Mouse (Mus musculus): ENCODE measurements around the gene Dkk2. TPM values are rescaled to one million over a fixed set of nuclear protein-coding genes. Genes with fewer than 3 reads are reported as not detected.
A peak's percentile ranks its signal among the peaks of the same experiment; 100 is the strongest.

The Dkk2 gene
- polyA plus RNA-seq, 1 experiment from 2014 or later, result 2.4 TPM

- Histone ChIP-seq H3K9ac (peak overlapping the region; percentile 11; the same call in 1 of the 2 replicates), H3K4me3 (peak overlapping the region; percentile 42), H3K27ac (no peak overlapping the region), H3K4me1 (peaks cover 41% of the 10 kb centered on the region), H3K27me3 (replicated peaks) (peaks cover 18% of the 10 kb centered on the region), H3K9me3 (no peaks in the 10 kb centered on the region), H3K4me2 (peak overlapping the region; percentile 95), H3K36me3 (replicated peaks) (no peaks in the 10 kb centered on the region)
- peak; percentile 12; the same call in 1 of the 2 replicates for ATAC-seq (replicated peaks)
- under 1% methylated on average over 23 of the region's 23 CpGs for WGBS
These were observed 795 bp downstream of the Dkk2 start for GRCm38 (mm10) chr3:132085823-132086350.

GRCm38 (mm10) chr3:132086461-132086860 lies 1.4 kb downstream of the Dkk2 start:
- Histone ChIP-seq H3K4me3 (peak overlapping the region; percentile 42), H3K36me3 (replicated peaks) (no peaks in the 10 kb centered on the region), H3K9me3 (no peaks in the 10 kb centered on the region), H3K4me2 (peak overlapping the region; percentile 95), H3K4me1 (peaks cover 41% of the 10 kb centered on the region), H3K9ac (0 out of 2 replicates have a peak overlapping the region, but pooled peaks have one; percentile 11), H3K27ac (no peak overlapping the region), H3K27me3 (replicated peaks) (peaks cover 18% of the 10 kb centered on the region)
- no peak; the same call in 1 of the 2 replicates for ATAC-seq (replicated peaks)
- WGBS, result 26% methylated on average over 5 of the region's 5 CpGs

GRCm38 (mm10) chr3:132087011-132087486 lies 2.0 kb downstream of the Dkk2 start:
- Histone ChIP-seq H3K4me3 (peak overlapping the region; percentile 42), H3K9me3 (no peaks in the 10 kb centered on the region), H3K4me1 (peaks cover 41% of the 10 kb centered on the region), H3K27ac (peak overlapping the region; percentile 48; the same call in 1 of the 2 replicates), H3K36me3 (replicated peaks) (no peaks in the 10 kb centered on the region), H3K4me2 (peak overlapping the region; percentile 95), H3K27me3 (replicated peaks) (peaks cover 18% of the 10 kb centered on the region), H3K9ac (peak overlapping the region; percentile 48)
- 1% methylated on average over 21 of the region's 21 CpGs for WGBS
- ATAC-seq (replicated peaks), result peak; percentile 90

GRCm38 (mm10) chr3:132092983-132093382 lies 7.9 kb downstream of the Dkk2 start:
- Histone ChIP-seq H3K4me1 (no peaks in the 10 kb centered on the region; the same call in 1 of the 2 replicates), H3K27ac (no peak overlapping the region), H3K4me2 (no peak overlapping the region), H3K27me3 (replicated peaks) (no peaks in the 10 kb centered on the region), H3K9ac (no peak overlapping the region), H3K4me3 (no peak overlapping the region), H3K9me3 (no peaks in the 10 kb centered on the region), H3K36me3 (replicated peaks) (no peaks in the 10 kb centered on the region)
- ATAC-seq (replicated peaks), result no peak
- WGBS, result 90% methylated on average over 3 of the region's 3 CpGs

DNA sequence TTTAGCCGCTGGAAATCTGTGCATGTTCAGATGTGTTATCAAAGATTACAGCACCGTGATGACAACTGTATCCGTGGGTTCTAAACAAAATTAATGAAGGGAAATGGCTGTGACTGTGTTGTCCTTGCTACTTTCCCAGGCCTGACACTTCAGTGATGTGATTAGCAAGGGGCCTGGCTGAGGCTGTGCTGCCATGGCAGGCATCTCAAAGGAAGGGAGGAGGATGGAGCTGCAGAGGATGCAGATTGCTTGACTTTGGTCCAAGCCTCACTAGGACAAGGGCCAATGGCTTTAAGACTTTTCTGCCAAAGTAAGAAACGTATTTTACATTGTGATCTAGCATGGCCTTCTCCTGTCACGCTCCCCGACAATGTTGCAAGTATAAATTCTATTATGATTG lies 11.2 kb downstream of the Dkk2 start:
- Histone ChIP-seq H3K9me3 (no peaks in the 10 kb centered on the region), H3K4me3 (no peak overlapping the region), H3K4me1 (no peaks in the 10 kb centered on the region), H3K9ac (no peak overlapping the region), H3K36me3 (replicated peaks) (no peaks in the 10 kb centered on the region), H3K4me2 (no peak overlapping the region), H3K27ac (no peak overlapping the region), H3K27me3 (replicated peaks) (no peaks in the 10 kb centered on the region)
- WGBS, result 80% methylated on average over 6 of the region's 6 CpGs
- ATAC-seq (replicated peaks), result no peak

DNA sequence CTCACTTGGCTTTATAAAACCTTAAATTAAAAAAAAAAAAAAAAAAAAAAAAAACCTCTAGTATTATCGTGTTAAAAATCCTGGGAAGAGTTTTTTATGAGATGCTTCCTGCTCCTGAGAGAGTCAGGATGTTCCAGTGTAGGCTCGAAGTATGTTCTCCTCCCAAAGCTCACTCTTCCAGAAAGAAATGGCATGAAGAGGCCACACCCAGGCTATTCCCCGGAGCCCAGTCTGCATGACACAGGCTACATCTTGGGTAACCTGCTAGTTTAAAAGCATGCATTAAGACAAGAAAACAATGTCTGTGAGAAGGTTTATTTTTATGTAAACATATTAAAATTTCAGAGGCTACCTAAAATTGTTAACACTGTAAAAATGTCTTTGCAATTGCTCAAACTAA lies 15.7 kb downstream of the Dkk2 start:
- Histone ChIP-seq H3K4me1 (no peaks in the 10 kb centered on the region), H3K9me3 (no peaks in the 10 kb centered on the region), H3K27ac (no peak overlapping the region), H3K4me3 (no peak overlapping the region), H3K36me3 (replicated peaks) (no peaks in the 10 kb centered on the region), H3K4me2 (no peak overlapping the region), H3K27me3 (replicated peaks) (no peaks in the 10 kb centered on the region), H3K9ac (no peak overlapping the region)
- no peak for ATAC-seq (replicated peaks)
- WGBS, result 78% methylated on average over 3 of the region's 3 CpGs

GRCm38 (mm10) chr3:132103020-132103419 lies 17.9 kb downstream of the Dkk2 start:
- Histone ChIP-seq H3K4me3 (no peak overlapping the region), H3K4me1 (no peaks in the 10 kb centered on the region), H3K36me3 (replicated peaks) (no peaks in the 10 kb centered on the region), H3K27ac (no peak overlapping the region), H3K9ac (no peak overlapping the region), H3K27me3 (replicated peaks) (no peaks in the 10 kb centered on the region), H3K4me2 (no peak overlapping the region), H3K9me3 (no peaks in the 10 kb centered on the region)
- WGBS, result 62% methylated on average over 9 of the region's 9 CpGs
- ATAC-seq (replicated peaks), result no peak

DNA sequence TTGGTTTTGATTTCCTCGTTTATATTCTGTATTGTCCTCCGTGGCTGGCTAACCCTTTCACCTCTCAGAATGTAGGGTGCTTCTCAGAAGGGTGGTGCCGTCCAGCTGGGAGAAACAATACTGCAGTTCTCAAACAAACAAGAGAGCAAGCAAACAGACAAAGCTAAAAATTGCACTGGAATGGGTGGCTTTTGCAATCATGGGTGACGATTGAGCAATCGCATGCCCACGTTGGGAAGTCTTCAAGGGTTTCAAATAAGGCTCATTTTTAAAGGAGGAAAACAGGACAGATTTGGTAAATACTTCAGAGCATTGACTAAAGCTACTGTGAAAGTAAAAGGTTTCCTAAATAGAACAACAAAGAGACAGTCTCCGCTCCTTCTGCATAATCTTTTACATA lies 18.4 kb downstream of the Dkk2 start:
- no peak for ATAC-seq (replicated peaks)
- Histone ChIP-seq H3K27ac (no peak overlapping the region), H3K4me1 (no peaks in the 10 kb centered on the region), H3K36me3 (replicated peaks) (no peaks in the 10 kb centered on the region), H3K9me3 (no peaks in the 10 kb centered on the region), H3K4me3 (no peak overlapping the region), H3K27me3 (replicated peaks) (no peaks in the 10 kb centered on the region), H3K9ac (no peak overlapping the region), H3K4me2 (no peak overlapping the region)
- WGBS, result 50% methylated on average over 7 of the region's 7 CpGs

- no peak overlapping the region for H3K4me3 ChIP-seq
- no peak overlapping the region for H3K27ac ChIP-seq
- no peaks in the 10 kb centered on the region for H3K27me3 ChIP-seq (replicated peaks)
- H3K4me2 ChIP-seq, result no peak overlapping the region
- H3K9ac ChIP-seq, result no peak overlapping the region
- H3K4me1 ChIP-seq, result no peaks in the 10 kb centered on the region
- no peak for ATAC-seq (replicated peaks)
- no peaks in the 10 kb centered on the region for H3K9me3 ChIP-seq
- no peaks in the 10 kb centered on the region for H3K36me3 ChIP-seq (replicated peaks)
- 90% methylated on average over 7 of the region's 7 CpGs for WGBS
These were observed 30.9 kb downstream of the Dkk2 start for GRCm38 (mm10) chr3:132115772-132116511.

DNA sequence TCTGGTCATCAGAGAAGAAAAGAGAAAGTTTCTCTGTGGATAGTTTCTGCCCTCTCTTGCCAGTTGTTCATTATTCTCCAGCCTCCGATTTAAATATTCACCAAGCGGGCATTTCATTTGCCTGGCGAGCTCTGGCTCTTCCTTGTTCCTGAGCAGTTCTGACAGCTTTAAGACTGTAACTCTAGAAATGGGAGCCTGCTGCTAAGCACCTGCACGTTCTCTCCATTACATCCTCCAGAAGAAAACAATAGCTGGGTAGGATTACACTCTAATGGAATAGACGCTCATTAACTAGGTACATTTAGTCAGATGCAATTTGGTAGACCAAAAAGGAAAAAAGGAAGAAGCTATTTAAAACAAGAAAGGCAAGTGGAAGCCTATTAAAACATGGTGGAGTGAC lies 36.3 kb downstream of the Dkk2 start:
- no peak overlapping the region for H3K4me2 ChIP-seq
- no peak overlapping the region for H3K4me3 ChIP-seq
- H3K9me3 ChIP-seq, result no peaks in the 10 kb centered on the region
- no peak for ATAC-seq (replicated peaks)
- no peaks in the 10 kb centered on the region for H3K4me1 ChIP-seq
- no peak overlapping the region for H3K27ac ChIP-seq
- no peaks in the 10 kb centered on the region for H3K36me3 ChIP-seq (replicated peaks)
- H3K9ac ChIP-seq, result no peak overlapping the region
- WGBS, result 67% methylated on average over 5 of the region's 5 CpGs
- H3K27me3 ChIP-seq (replicated peaks), result no peaks in the 10 kb centered on the region

DNA sequence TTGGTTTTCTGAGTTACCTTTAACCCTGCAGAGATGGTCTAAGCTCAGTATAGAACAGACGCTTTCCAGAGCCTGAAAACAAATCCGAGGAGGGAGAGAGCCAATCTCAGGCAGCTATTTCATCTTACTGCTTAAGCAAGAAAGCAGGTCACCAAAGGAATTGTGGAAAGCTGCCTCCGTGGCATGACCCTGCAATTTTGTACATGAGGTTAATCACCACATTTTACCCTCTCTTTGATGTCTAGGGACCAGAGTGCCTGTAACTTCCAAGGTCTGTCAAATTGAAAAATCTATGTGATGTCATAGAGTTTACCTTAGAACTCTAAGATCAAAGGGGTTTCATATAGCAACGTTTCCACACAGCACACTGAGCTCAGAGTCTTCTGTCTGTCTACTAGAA lies 37.5 kb downstream of the Dkk2 start:
- Histone ChIP-seq H3K9ac (no peak overlapping the region), H3K4me3 (no peak overlapping the region), H3K4me2 (no peak overlapping the region), H3K4me1 (no peaks in the 10 kb centered on the region), H3K36me3 (replicated peaks) (no peaks in the 10 kb centered on the region), H3K27ac (no peak overlapping the region), H3K27me3 (replicated peaks) (no peaks in the 10 kb centered on the region), H3K9me3 (no peaks in the 10 kb centered on the region)
- WGBS, result 62% methylated on average over 4 of the region's 4 CpGs
- ATAC-seq (replicated peaks), result no peak

- H3K9ac ChIP-seq, result no peak overlapping the region
- no peaks in the 10 kb centered on the region for H3K4me1 ChIP-seq
- H3K27me3 ChIP-seq (replicated peaks), result no peaks in the 10 kb centered on the region
- no peaks in the 10 kb centered on the region for H3K9me3 ChIP-seq
- ATAC-seq (replicated peaks), result no peak
- H3K4me2 ChIP-seq, result no peak overlapping the region
- 74% methylated on average over 8 of the region's 8 CpGs for WGBS
- H3K36me3 ChIP-seq (replicated peaks), result no peaks in the 10 kb centered on the region
- H3K27ac ChIP-seq, result no peak overlapping the region
- H3K4me3 ChIP-seq, result no peak overlapping the region
These were observed 40.2 kb downstream of the Dkk2 start for GRCm38 (mm10) chr3:132125227-132125740.
